ENCODE assay signal across 16 mouse cellular contexts in genomic region chr15:25563641-25564040, GRCm38 (mm10).
"Had no signal": no experiment of that assay in that cellular context is flagged by ENCODE, and none has a peak within 500 bp of the region (broad histone marks: within the 10 kb centered on the region; RNA-seq: fewer than 3 reads in every experiment).

No protein-coding gene starts in this region.

- H3K9me3 ChIP-seq: limb, embryonic 10.5 days; limb, embryonic 13.5 days; liver, embryonic 12.5 days; liver, embryonic 15.5 days; lung, embryonic 15.5 days; midbrain, embryonic 12.5 days had no signal

- H3K27me3 ChIP-seq: limb, embryonic 13.5 days; liver, embryonic 12.5 days; liver, embryonic 15.5 days; lung, embryonic 15.5 days; midbrain, embryonic 12.5 days had no signal

- H3K9ac ChIP-seq: limb, embryonic 13.5 days; liver, embryonic 12.5 days; liver, embryonic 15.5 days; lung, embryonic 15.5 days; midbrain, embryonic 12.5 days had no signal

- DNase-seq: kidney, postnatal 25 days; layer of hippocampus, adult 9-11 months; liver; lung, postnatal 14 days; thymus, adult 18-20 months; thymus, postnatal 36 days had no signal

- H3K4me3 ChIP-seq: layer of hippocampus, adult 2 months; limb, embryonic 10.5 days; limb, embryonic 13.5 days; liver, embryonic 12.5 days; liver, embryonic 15.5 days; lung, embryonic 15.5 days; midbrain, embryonic 12.5 days had no signal

- ATAC-seq: liver, embryonic 12.5 days; midbrain, embryonic 16.5 days had no signal

- H3K36me3 ChIP-seq: limb, embryonic 10.5 days; limb, embryonic 13.5 days; liver, embryonic 12.5 days; liver, embryonic 15.5 days; lung, embryonic 15.5 days; midbrain, embryonic 12.5 days had no signal

- H3K4me1 ChIP-seq: liver, embryonic 12.5 days; liver, embryonic 15.5 days; lung, embryonic 15.5 days; midbrain, embryonic 12.5 days had no signal

- H3K4me2 ChIP-seq: limb, embryonic 13.5 days; liver, embryonic 12.5 days; liver, embryonic 15.5 days; lung, embryonic 15.5 days; midbrain, embryonic 12.5 days had no signal

- H3K27ac ChIP-seq: kidney, postnatal 0 days; layer of hippocampus, adult 2 months; limb, embryonic 10.5 days; limb, embryonic 13.5 days; liver, embryonic 12.5 days; liver, embryonic 15.5 days; lung, embryonic 15.5 days; macrophage; midbrain, embryonic 12.5 days had no signal
